Mouse (Mus musculus) activated CD4-positive, CD25-positive, alpha-beta regulatory T cell (primary cell): Measurements from ENCODE around the gene 4930507D05Rik. TPM values are rescaled to one million over a fixed set of nuclear protein-coding genes. Genes with fewer than 3 reads are reported as not detected.

Experiments used
- polyA plus RNA-seq, 2 experiments: library from polyadenylated mRNA; unstranded; fragments of 100-300 nt; shearing (Covaris generic); gene quantifications; one replicate each; pipeline ENCODE4 v1.2.1; 2017

4930507D05Rik gene
- under 1 TPM in 1 of 2 experiments, not detected in 1; 0.80 TPM for polyA plus RNA-seq

DNA sequence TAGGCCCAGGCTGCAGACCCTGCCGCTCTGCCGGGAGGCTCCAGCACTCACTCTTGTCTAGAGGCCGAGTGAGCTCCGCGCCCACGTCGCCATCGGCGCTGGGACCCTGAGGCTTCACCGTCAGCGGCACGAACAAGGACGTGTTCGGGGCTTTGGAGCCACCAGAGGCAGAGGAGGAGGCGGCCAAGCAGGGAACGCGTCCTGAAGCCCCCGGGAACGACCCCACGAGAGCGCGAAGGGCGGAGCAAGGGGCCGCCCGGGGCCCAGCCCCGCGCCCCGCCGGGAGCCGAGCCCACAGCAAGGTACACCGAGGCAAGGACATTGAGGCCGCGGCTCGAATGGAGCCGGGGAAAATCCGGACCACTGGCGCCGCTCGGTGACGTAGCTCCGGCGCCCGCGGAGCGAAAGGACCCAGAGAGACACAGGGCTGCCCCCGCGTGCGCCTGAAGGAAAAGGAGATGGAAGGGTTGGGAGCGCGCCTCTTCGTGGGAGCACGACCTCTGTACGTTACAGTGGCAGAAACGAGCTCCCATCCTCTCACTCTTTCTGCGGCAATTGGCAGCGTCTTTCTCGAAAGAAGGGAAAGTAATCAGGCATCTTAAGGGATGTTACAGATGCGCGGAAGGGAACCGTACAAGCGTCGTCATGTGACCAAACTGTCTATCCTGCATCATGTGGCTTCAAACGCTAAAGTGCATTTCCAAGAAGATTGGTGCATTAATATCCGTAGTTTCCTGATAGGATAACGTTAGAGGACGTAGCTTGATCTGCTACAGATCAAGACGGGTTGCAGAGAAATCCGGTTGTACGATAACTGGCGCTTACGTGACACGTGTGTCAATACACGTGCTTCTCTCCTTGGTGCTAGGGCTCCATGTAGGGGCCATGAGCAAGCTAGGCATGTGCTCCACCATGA, at the start of gene 4930507D05Rik, which contains the start of gene Supv3l1:
Gene 4930507D05Rik (plus strand): TSS at position 126 of the 916 bp plus-strand sequence.
Gene Supv3l1 (minus strand): TSS at position 375 of the 916 bp plus-strand sequence.

DNA sequence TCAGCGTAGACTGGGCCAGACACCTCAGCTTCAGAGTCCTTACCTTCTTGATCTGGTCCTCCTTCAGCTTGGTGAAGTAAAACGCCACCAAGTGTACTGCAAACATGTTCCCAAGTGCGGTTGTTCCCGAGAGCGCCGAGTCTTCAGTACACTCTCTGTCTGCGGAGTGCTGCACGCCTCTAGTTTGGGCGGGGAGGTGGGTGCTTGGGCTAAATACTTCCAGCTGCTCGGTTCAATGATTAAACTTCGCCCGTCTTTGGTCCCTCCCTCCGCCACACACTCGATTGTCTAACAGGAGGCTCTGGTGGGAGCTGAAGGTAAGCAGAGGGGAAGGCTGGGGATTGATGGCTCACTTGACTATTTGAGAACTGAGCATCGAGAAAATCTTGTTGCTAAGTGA, 27.0 kb upstream of the 4930507D05Rik start, which contains the start of gene Hkdc1:
Gene Hkdc1 (minus strand): TSS at position 237 of the 400 bp plus-strand sequence.

DNA sequence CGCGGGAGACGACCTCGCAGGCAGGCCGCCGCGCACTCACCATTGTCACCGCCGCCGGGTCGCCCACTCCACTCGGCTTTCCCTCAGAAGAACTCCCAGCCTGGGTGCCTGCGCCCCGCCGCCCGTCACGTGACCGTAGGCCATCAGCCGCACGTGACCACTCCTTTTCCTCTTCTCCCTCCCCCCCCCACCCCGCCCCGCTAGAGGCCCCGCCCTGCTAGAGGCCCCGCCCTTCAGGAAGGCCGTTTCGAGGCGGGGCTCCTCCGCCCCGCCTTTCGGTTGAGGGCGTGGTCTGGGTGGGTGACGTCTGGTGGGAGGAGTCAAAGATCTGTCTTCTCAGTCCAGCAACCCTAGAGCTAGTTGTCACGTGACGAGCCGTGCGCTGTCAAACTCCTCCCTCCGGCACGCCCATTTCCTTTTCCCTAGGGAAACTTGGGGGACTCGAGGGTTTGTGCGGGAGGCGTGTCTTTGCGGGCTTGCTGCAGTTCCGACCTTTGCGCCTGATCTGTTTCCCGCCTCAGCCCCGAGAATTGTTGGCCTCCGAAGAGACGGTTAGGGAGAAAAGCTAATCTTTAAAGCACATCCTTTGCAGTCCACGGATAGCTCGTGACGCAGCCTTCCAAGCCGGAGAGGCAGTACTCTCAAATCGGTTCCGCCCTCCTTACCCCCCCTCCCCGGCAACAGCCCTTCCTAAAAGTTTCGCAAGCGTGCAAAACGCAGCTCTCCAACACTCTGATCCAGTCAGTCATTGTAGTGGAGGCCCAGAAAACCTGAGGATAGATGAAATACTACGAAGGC, 37.5 kb downstream of the 4930507D05Rik start, which contains the start of gene Vps26a:
Gene Vps26a (minus strand): TSS at position 188 of the 798 bp plus-strand sequence.

Other genes starting within 250 kb of the 4930507D05Rik start
- 1 to 10 TPM in 1 of 2 experiments, under 1 TPM in 1; 0.13 to 1.4 TPM for gene Tspan15, start 218.2 kb upstream of the 4930507D05Rik start, polyA plus RNA-seq
- not detected for gene Tacr2, start 197.1 kb upstream of the 4930507D05Rik start, polyA plus RNA-seq
- 100 to 1,000 TPM in 1 of 2 experiments, 10 to 100 TPM in 1; 76.0 to 101 TPM for gene Hk1, start 69.6 kb upstream of the 4930507D05Rik start, polyA plus RNA-seq
- gene Hkdc1, start 27.0 kb upstream of the 4930507D05Rik start, polyA plus RNA-seq = under 1 TPM in 1 of 2 experiments, not detected in 1; 0.07 TPM
- gene Supv3l1, start 249 bp downstream of the 4930507D05Rik start, polyA plus RNA-seq = 10 to 100 TPM; 18.0 to 20.7 TPM
- 10 to 100 TPM; 60.1 to 82.5 TPM for gene Vps26a, start 37.3 kb downstream of the 4930507D05Rik start, polyA plus RNA-seq
- 1,000 to 10,000 TPM; 1,235 to 1,901 TPM for gene Srgn, start 78.0 kb downstream of the 4930507D05Rik start, polyA plus RNA-seq
- gene Kif1bp, start 129.0 kb downstream of the 4930507D05Rik start, polyA plus RNA-seq = 10 to 100 TPM; 33.0 to 35.5 TPM
- 10 to 100 TPM; 36.1 to 42.4 TPM for gene Ddx21, start 152.8 kb downstream of the 4930507D05Rik start, polyA plus RNA-seq
- 100 to 1,000 TPM; 122 to 149 TPM for gene Ddx50, start 201.7 kb downstream of the 4930507D05Rik start, polyA plus RNA-seq